Mouse (Mus musculus): ENCODE results near the gene Slc9a7. TPM values are rescaled to one million over a fixed set of nuclear protein-coding genes. Genes with fewer than 3 reads are reported as not detected.

Slc9a7 gene
- total and polyA plus RNA-seq, 3 experiments, result 20.7 to 26.0 (median 21.6) TPM

DNA sequence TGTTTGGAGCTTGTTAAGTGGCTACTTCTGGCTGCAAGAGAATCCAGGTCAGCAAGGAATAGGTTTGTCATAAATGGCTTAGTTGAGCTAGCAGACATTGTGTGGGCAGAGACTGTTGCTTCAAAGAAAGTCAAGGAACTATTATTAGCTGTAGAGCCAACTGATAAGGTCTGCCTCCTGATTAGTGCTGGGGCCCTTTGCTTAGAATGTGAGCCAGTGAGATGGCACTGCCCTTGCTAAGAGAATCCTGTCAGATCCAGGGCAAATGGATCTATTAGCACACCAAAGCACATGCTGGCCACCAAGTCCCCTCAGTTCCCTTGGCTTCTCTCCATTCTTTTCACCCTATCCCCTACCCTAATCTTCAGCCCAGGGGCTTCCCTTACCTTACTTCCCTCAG is 14.3 kb upstream of the Slc9a7 start:
- Histone ChIP-seq H3K9me3 (replicated peaks; ENCODE audit: low read length) (no peaks in the 10 kb centered on the region), H3K4me1 (ENCODE audit: control insufficient read depth in 1 of 2, insufficient read depth in 2 of 2) (peaks cover 0 to 23% of the 10 kb centered on the region in 2 experiments; a peak in 2 of 4 replicates), H3K27ac (ENCODE audit: insufficient read depth, low read depth) (no peak overlapping the region), H3K36me3 (replicated peaks in 1 of 2; ENCODE audit: control insufficient read depth in 1 of 2, insufficient read depth in 1 of 2, low read length in 1 of 2) (no peaks in the 10 kb centered on the region), H3K9ac (ENCODE audit: insufficient read depth, low read depth) (no peak overlapping the region), H3K27me3 (replicated peaks) (no peaks in the 10 kb centered on the region), H3K4me2 (ENCODE audit: insufficient read depth, low read depth, poor library complexity, severe bottlenecking) (no peak overlapping the region), H3K79me2 (replicated peaks; ENCODE audit: control insufficient read depth, extremely low read depth, insufficient read depth, poor library complexity, severe bottlenecking) (no peaks in the 10 kb centered on the region), H3K4me3 (replicated peaks in 1 of 3; ENCODE audit: low read depth in 2 of 3, low read length in 2 of 3, poor library complexity in 1 of 3) (no peak overlapping the region)
- TF ChIP-seq NELFE (IDR thresholded peaks at IDR 0.05; ENCODE audit: low read depth, low read length), result no peak
- TF ChIP-seq JUND (conservative IDR thresholded peaks at IDR 0.05; ENCODE audit: low read depth, low read length), result no peak
- no peak for TF ChIP-seq USF2 (conservative IDR thresholded peaks at IDR 0.05; ENCODE audit: low read depth, low read length)
- no peak for TF ChIP-seq MAFK (IDR thresholded peaks at IDR 0.05; ENCODE audit: insufficient replicate concordance, low read length)
- TF ChIP-seq JUN (IDR thresholded peaks at IDR 0.05; ENCODE audit: insufficient read depth, low read depth, low read length), result no peak
- in situ Hi-C loops (cut with MboI; ENCODE audit: low pct_ligation_motif_present, low pct_unique_long_range_greater_than_20kb, low sequenced_read_pairs), result no loop called here
- dilution Hi-C loops (cut with MboI; ENCODE audit: extremely low pct_ligation_motif_present, extremely low pct_unique_long_range_greater_than_20kb, low sequenced_read_pairs), result no loop called here
- no peak for DNase-seq (ENCODE audit: extremely low read depth)

DNA sequence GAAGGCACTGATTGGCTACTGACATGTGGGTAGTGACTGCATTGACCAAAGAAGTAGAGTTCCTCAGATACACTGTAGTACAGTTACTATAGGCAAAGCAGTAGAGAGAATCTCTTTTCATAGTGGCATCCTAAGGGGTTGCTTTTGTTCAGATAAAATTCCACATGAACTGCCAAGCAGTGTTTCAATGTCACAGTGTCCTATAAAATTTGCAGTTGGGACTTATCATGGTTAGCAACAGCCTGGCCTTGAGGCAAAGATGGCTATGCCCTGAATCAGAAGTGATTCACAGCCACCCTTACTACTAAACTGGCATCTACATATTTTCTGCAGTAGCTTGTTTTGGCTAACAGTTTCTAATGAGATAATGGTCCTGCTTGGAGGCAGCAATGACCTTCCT is 11.7 kb upstream of the Slc9a7 start:
- DNase-seq (ENCODE audit: extremely low read depth), result no peak
- in situ Hi-C loops (cut with MboI; ENCODE audit: low pct_ligation_motif_present, low pct_unique_long_range_greater_than_20kb, low sequenced_read_pairs), result no loop called here
- TF ChIP-seq CTCF (conservative IDR thresholded peaks at IDR 0.05 in 1 of 2, IDR thresholded peaks at IDR 0.05 in 1 of 2; ENCODE audit: low read depth in 2 of 2, low read length in 2 of 2) (no peak), TBP (conservative IDR thresholded peaks at IDR 0.05; ENCODE audit: low read depth, low read length) (no peak), RAD21 (IDR thresholded peaks at IDR 0.05; ENCODE audit: low read depth, low read length) (no peak), ELF1 (IDR thresholded peaks at IDR 0.05; ENCODE audit: low read depth, low read length) (no peak), NELFE (IDR thresholded peaks at IDR 0.05; ENCODE audit: low read depth, low read length) (no peak), ZMIZ1 (IDR thresholded peaks at IDR 0.05; ENCODE audit: low read depth, low read length) (no peak), BHLHE40 (IDR thresholded peaks at IDR 0.05; ENCODE audit: low read depth, low read length) (no peak)

DNA sequence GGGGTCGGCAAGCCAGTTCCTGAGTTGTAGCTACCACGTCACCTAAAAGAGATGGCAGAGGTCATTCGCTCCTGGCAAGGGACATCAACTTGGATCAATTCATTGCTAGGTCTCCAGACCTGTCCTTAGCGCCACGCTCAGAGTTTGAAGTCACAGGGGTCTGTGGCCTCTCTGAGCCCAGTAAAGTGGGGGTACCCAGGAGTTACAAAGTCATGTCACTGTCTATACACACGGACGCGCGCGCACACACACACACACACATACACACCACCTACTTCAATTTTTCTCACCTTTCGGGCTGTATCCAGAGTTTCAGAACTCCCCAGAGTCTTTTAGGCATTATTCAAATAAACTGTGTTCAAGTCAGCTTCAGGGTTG is 422 bp upstream of the Slc9a7 start:
- no peak for TF ChIP-seq MAX (IDR thresholded peaks at IDR 0.05; ENCODE audit: low read length)
- no peak for TF ChIP-seq CHD2 (IDR thresholded peaks at IDR 0.05; ENCODE audit: low read length)
- no peak for TF ChIP-seq UBTF (IDR thresholded peaks at IDR 0.05; ENCODE audit: low read depth, low read length)
- TF ChIP-seq HCFC1 (IDR thresholded peaks at IDR 0.05; ENCODE audit: low read depth, low read length), result no peak
- TF ChIP-seq ZMIZ1 (IDR thresholded peaks at IDR 0.05; ENCODE audit: low read depth, low read length), result no peak
- no peak for TF ChIP-seq CHD1 (IDR thresholded peaks at IDR 0.05; ENCODE audit: low read depth, low read length)
- TF ChIP-seq MXI1 (IDR thresholded peaks at IDR 0.05; ENCODE audit: low read depth, low read length), result no peak
- TF ChIP-seq USF2 (conservative IDR thresholded peaks at IDR 0.05; ENCODE audit: low read depth, low read length), result no peak
- TF ChIP-seq TBP (conservative IDR thresholded peaks at IDR 0.05; ENCODE audit: low read depth, low read length), result no peak
- TF ChIP-seq JUND (conservative IDR thresholded peaks at IDR 0.05; ENCODE audit: low read depth, low read length), result no peak
- TF ChIP-seq RAD21 (IDR thresholded peaks at IDR 0.05; ENCODE audit: low read depth, low read length), result no peak
- no peak for TF ChIP-seq SIN3A (IDR thresholded peaks at IDR 0.05; ENCODE audit: low read length)

More for the DNA sequence above, 11.7 kb upstream of the Slc9a7 start:
- Histone ChIP-seq H3K79me2 (replicated peaks; ENCODE audit: control insufficient read depth, extremely low read depth, insufficient read depth, poor library complexity, severe bottlenecking) (no peaks in the 10 kb centered on the region), H3K9ac (ENCODE audit: insufficient read depth, low read depth) (no peak overlapping the region), H3K27me3 (replicated peaks) (no peaks in the 10 kb centered on the region), H3K9me3 (replicated peaks; ENCODE audit: low read length) (no peaks in the 10 kb centered on the region), H3K4me2 (ENCODE audit: insufficient read depth, low read depth, poor library complexity, severe bottlenecking) (no peak overlapping the region), H3K27ac (ENCODE audit: insufficient read depth, low read depth) (no peak overlapping the region), H3K4me3 (replicated peaks in 1 of 3; ENCODE audit: low read depth in 2 of 3, low read length in 2 of 3, poor library complexity in 1 of 3) (no peak overlapping the region), H3K4me1 (ENCODE audit: control insufficient read depth in 1 of 2, insufficient read depth in 2 of 2) (peaks cover 0 to 24% of the 10 kb centered on the region in 2 experiments; a peak in 2 of 4 replicates), H3K36me3 (replicated peaks in 1 of 2; ENCODE audit: control insufficient read depth in 1 of 2, insufficient read depth in 1 of 2, low read length in 1 of 2) (no peaks in the 10 kb centered on the region)
- dilution Hi-C loops (cut with MboI; ENCODE audit: extremely low pct_ligation_motif_present, extremely low pct_unique_long_range_greater_than_20kb, low sequenced_read_pairs), result no loop called here

More for the DNA sequence above, 422 bp upstream of the Slc9a7 start:
- in situ Hi-C loops (cut with MboI; ENCODE audit: low pct_ligation_motif_present, low pct_unique_long_range_greater_than_20kb, low sequenced_read_pairs) (no loop called here), dilution Hi-C loops (cut with MboI; ENCODE audit: extremely low pct_ligation_motif_present, extremely low pct_unique_long_range_greater_than_20kb, low sequenced_read_pairs) (no loop called here)
- H3K9me3 ChIP-seq (replicated peaks; ENCODE audit: low read length), result no peaks in the 10 kb centered on the region
- peaks cover 6 to 13% of the 10 kb centered on the region in 2 experiments; a peak in 3 of 4 replicates for H3K4me1 ChIP-seq (ENCODE audit: control insufficient read depth in 1 of 2, insufficient read depth in 2 of 2)
- peak overlapping the region in 2 of 3 experiments; percentile 78 to 100 for H3K4me3 ChIP-seq (replicated peaks in 1 of 3; ENCODE audit: low read depth in 2 of 3, low read length in 2 of 3, poor library complexity in 1 of 3)
- no peak overlapping the region; the same call in 1 of the 2 replicates for H3K9ac ChIP-seq (ENCODE audit: insufficient read depth, low read depth)
- peak overlapping the region; percentile 8; the same call in 1 of the 2 replicates for H3K4me2 ChIP-seq (ENCODE audit: insufficient read depth, low read depth, poor library complexity, severe bottlenecking)
- DNase-seq (ENCODE audit: extremely low read depth), result no peak
- H3K27me3 ChIP-seq (replicated peaks), result no peaks in the 10 kb centered on the region
- no peak overlapping the region for H3K27ac ChIP-seq (ENCODE audit: insufficient read depth, low read depth)
- H3K36me3 ChIP-seq (replicated peaks in 1 of 2; ENCODE audit: control insufficient read depth in 1 of 2, insufficient read depth in 1 of 2, low read length in 1 of 2), result no peaks in the 10 kb centered on the region
- peaks cover 26% of the 10 kb centered on the region for H3K79me2 ChIP-seq (replicated peaks; ENCODE audit: control insufficient read depth, extremely low read depth, insufficient read depth, poor library complexity, severe bottlenecking)
